10 mouse cellular contexts compared by ENCODE assay signal in genomic region chr7:137322926-137323325, GRCm38 (mm10). TPM values are rescaled to one million over a fixed set of nuclear protein-coding genes. Genes with fewer than 3 reads are reported as not detected.
A peak's percentile ranks its signal among the peaks of the same experiment; 100 is the strongest.
DNase-seq lines count a peak whose midpoint lies in the region; ATAC-seq and TF ChIP-seq lines count a peak whose summit lies in the region.
"Had no signal": no experiment of that assay in that cellular context is flagged by ENCODE, and none has a peak within 500 bp of the region (broad histone marks: within the 10 kb centered on the region; RNA-seq: fewer than 3 reads in every experiment).

No protein-coding gene starts in this region.

- TF ChIP-seq POLR2A in kidney, adult 2 months (IDR thresholded peaks at IDR 0.05; ENCODE audit: low read depth, low read length) = no peak

- TF ChIP-seq CTCF in kidney, adult 2 months (conservative IDR thresholded peaks at IDR 0.05; ENCODE audit: insufficient read depth, insufficient read length, low read depth, low read length) = no peak

- peak overlapping the region; percentile 56 for H3K4me2 ChIP-seq in kidney, embryonic 16.5 days (replicated peaks; ENCODE audit: low read depth, low read length)
- H3K4me2 ChIP-seq in embryonic facial prominence, embryonic 15.5 days (replicated peaks) = peak overlapping the region; percentile 73
- H3K4me2 ChIP-seq in intestine, embryonic 15.5 days (replicated peaks) = peak overlapping the region; percentile 64
- peak overlapping the region; percentile 64 for H3K4me2 ChIP-seq in neural tube, embryonic 12.5 days (replicated peaks)

- no peak for DNase-seq in kidney, adult 2 months
- DNase-seq in adrenal gland, postnatal 25 days = no peak
- DNase-seq in layer of hippocampus, adult 8-10 months (ENCODE audit: low spot score in 2 of 2) = no peak
- no peak for DNase-seq in cerebellum, adult 18-20 months
- DNase-seq: gastrocnemius, postnatal 36 days; lung, adult 2 months had no signal

- 2% methylated on average over 18 of the region's 21 CpGs for WGBS in kidney, embryonic 16.5 days
- 3% methylated on average over 21 of the region's 21 CpGs for WGBS in kidney, adult 2 months
- 1% methylated on average over 21 of the region's 21 CpGs for WGBS in embryonic facial prominence, embryonic 15.5 days
- WGBS in intestine, embryonic 15.5 days = under 1% methylated on average over 21 of the region's 21 CpGs
- WGBS in neural tube, embryonic 12.5 days = 1% methylated on average over 21 of the region's 21 CpGs

- H3K9ac ChIP-seq in kidney, embryonic 16.5 days (replicated peaks; ENCODE audit: low read length) = peak overlapping the region; percentile 5; the same call in 1 of the 2 replicates
- H3K9ac ChIP-seq in embryonic facial prominence, embryonic 15.5 days = 0 out of 2 replicates have a peak overlapping the region, but pooled peaks have one; percentile 4
- H3K9ac ChIP-seq in intestine, embryonic 15.5 days = no peak overlapping the region
- H3K9ac ChIP-seq in neural tube, embryonic 12.5 days = peak overlapping the region; percentile 55

- H3K27ac ChIP-seq in kidney, embryonic 16.5 days (ENCODE audit: low read length) = no peak overlapping the region
- no peak overlapping the region for H3K27ac ChIP-seq in kidney, adult 2 months (ENCODE audit: insufficient read depth, low read depth, low read length)
- H3K27ac ChIP-seq in embryonic facial prominence, embryonic 15.5 days (replicated peaks) = no peak overlapping the region
- no peak overlapping the region for H3K27ac ChIP-seq in intestine, embryonic 15.5 days
- no peak overlapping the region for H3K27ac ChIP-seq in neural tube, embryonic 12.5 days

- no peak for ATAC-seq in kidney, embryonic 16.5 days (ENCODE audit: low FRiP score, low TSS enrichment)
- no peak for ATAC-seq in embryonic facial prominence, embryonic 15.5 days (ENCODE audit: insufficient number of reproducible peaks, low FRiP score, low TSS enrichment, low read depth)
- ATAC-seq in intestine, embryonic 15.5 days = 0 out of 2 replicates have a peak, but pooled peaks have one; percentile 5
- ATAC-seq in neural tube, embryonic 12.5 days (ENCODE audit: low FRiP score, low read depth) = no peak

- H3K4me3 ChIP-seq in kidney, embryonic 16.5 days (ENCODE audit: low read length) = peak overlapping the region; percentile 41
- no peak overlapping the region for H3K4me3 ChIP-seq in kidney, adult 2 months (ENCODE audit: insufficient read depth, low read depth, low read length)
- peak overlapping the region; percentile 47 for H3K4me3 ChIP-seq in embryonic facial prominence, embryonic 15.5 days (replicated peaks)
- H3K4me3 ChIP-seq in intestine, embryonic 15.5 days (replicated peaks) = peak overlapping the region; percentile 41
- peak overlapping the region; percentile 51 for H3K4me3 ChIP-seq in neural tube, embryonic 12.5 days

- H3K36me3 ChIP-seq in kidney, embryonic 16.5 days (ENCODE audit: insufficient read depth, low read length) = no peaks in the 10 kb centered on the region
- no peaks in the 10 kb centered on the region for H3K36me3 ChIP-seq in kidney, adult 2 months (ENCODE audit: control insufficient read depth, insufficient read depth, low read length)
- H3K36me3 ChIP-seq in embryonic facial prominence, embryonic 15.5 days = no peaks in the 10 kb centered on the region
- H3K36me3 ChIP-seq in intestine, embryonic 15.5 days = no peaks in the 10 kb centered on the region
- no peaks in the 10 kb centered on the region for H3K36me3 ChIP-seq in neural tube, embryonic 12.5 days

- H3K27me3 ChIP-seq in kidney, embryonic 16.5 days (ENCODE audit: insufficient read depth, low read length) = peaks cover 74% of the 10 kb centered on the region
- peaks cover 7% of the 10 kb centered on the region for H3K27me3 ChIP-seq in kidney, adult 2 months (replicated peaks; ENCODE audit: control insufficient read depth, insufficient read depth, low read length)
- peaks cover 92% of the 10 kb centered on the region for H3K27me3 ChIP-seq in embryonic facial prominence, embryonic 15.5 days
- H3K27me3 ChIP-seq in intestine, embryonic 15.5 days (replicated peaks) = peaks cover 81% of the 10 kb centered on the region
- H3K27me3 ChIP-seq in neural tube, embryonic 12.5 days (replicated peaks) = peaks cover 67% of the 10 kb centered on the region

- H3K9me3 ChIP-seq in kidney, embryonic 16.5 days (ENCODE audit: low read length) = no peaks in the 10 kb centered on the region; the same call in 1 of the 2 replicates
- no peaks in the 10 kb centered on the region for H3K9me3 ChIP-seq in embryonic facial prominence, embryonic 15.5 days (replicated peaks)
- no peaks in the 10 kb centered on the region for H3K9me3 ChIP-seq in intestine, embryonic 15.5 days
- H3K9me3 ChIP-seq in neural tube, embryonic 12.5 days = no peaks in the 10 kb centered on the region

- peaks cover 23% of the 10 kb centered on the region for H3K4me1 ChIP-seq in kidney, embryonic 16.5 days (ENCODE audit: insufficient read depth, low read length)
- no peaks in the 10 kb centered on the region for H3K4me1 ChIP-seq in kidney, adult 2 months (ENCODE audit: control insufficient read depth, insufficient read depth, low read length)
- H3K4me1 ChIP-seq in embryonic facial prominence, embryonic 15.5 days = peaks cover 49% of the 10 kb centered on the region
- peaks cover 22% of the 10 kb centered on the region for H3K4me1 ChIP-seq in intestine, embryonic 15.5 days (replicated peaks)
- peaks cover 44% of the 10 kb centered on the region for H3K4me1 ChIP-seq in neural tube, embryonic 12.5 days

RNA-seq across cellular contexts. Expression of gene Ebf3, which starts 8.7 kb away (rescaled TPM):
- 0.45 and 0.75 TPM in 2 replicates for polyA plus RNA-seq in kidney, embryonic 16.5 days (2015; fragmentation: Nextera tagmentation; extraction: Ambion mirVana)
- polyA plus RNA-seq in kidney, adult 2 months (2012; rRNA removed) = 0.68 and 1.9 TPM in 2 replicates
- polyA plus RNA-seq in embryonic facial prominence, embryonic 15.5 days (2015; fragmentation: Nextera tagmentation; extraction: Ambion mirVana) = 6.4 and 6.7 TPM in 2 replicates
- 0.88 and 1.3 TPM in 2 replicates for polyA plus RNA-seq in intestine, embryonic 15.5 days (2015; fragmentation: Nextera tagmentation; extraction: Ambion mirVana)
- polyA plus RNA-seq in neural tube, embryonic 12.5 days (2016; fragmentation: Nextera tagmentation; extraction: Ambion mirVana) = 19.1 and 20.0 TPM in 2 replicates
- total RNA-seq in adrenal gland, postnatal 25 days (2021) = 4.8 and 7.3 TPM in 2 replicates
- total RNA-seq in layer of hippocampus, adult 8-10 months (2022) = 1 to 10 TPM in 3 of 4 experiments, under 1 TPM in 1; 0.59 to 1.9 (median 1.3) TPM
